Mouse (Mus musculus) forebrain, embryonic 10.5 days (tissue): ENCODE data around the gene Fam129b. TPM values are rescaled to one million over a fixed set of nuclear protein-coding genes. Genes with fewer than 3 reads are reported as not detected.

Source experiments
- DNase-seq: peaks from one replicate; pipeline ENCODE4 v3.0.0-alpha.2; 2017; ENCODE audit warnings: low spot score; ENCODE audit errors: extremely low spot score
- H3K27ac ChIP-seq: fragments of 300-500 bp; sonication (generic); 2 replicates; pipeline ENCODE4 v1.5.1; 2016; ENCODE audit warnings: mild to moderate bottlenecking
- H3K27me3 ChIP-seq: fragments of 300-500 bp; sonication (generic); 2 replicates; pipeline ENCODE4 v1.6.1; 2016; ENCODE audit warnings: mild to moderate bottlenecking; ENCODE audit not compliant: poor library complexity, severe bottlenecking
- H3K36me3 ChIP-seq: fragments of 300-500 bp; sonication (generic); replicated peaks from 2 replicates; pipeline ENCODE4 v1.6.1; 2016; ENCODE audit warnings: mild to moderate bottlenecking, moderate library complexity
- H3K4me1 ChIP-seq: fragments of 300-500 bp; sonication (generic); 2 replicates; pipeline ENCODE4 v1.6.1; 2016
- H3K4me3 ChIP-seq: fragments of 300-500 bp; sonication (generic); 2 replicates; pipeline ENCODE4 v1.5.1; 2016; ENCODE audit warnings: mild to moderate bottlenecking, moderate library complexity
- H3K9me3 ChIP-seq: fragments of 300-500 bp; sonication (generic); 2 replicates; pipeline ENCODE4 v1.6.1; 2016; ENCODE audit warnings: mild to moderate bottlenecking, moderate library complexity
- WGBS: fragments of 180-500 bp; shearing (Covaris S2); methylation state at CpG from one replicate; pipeline ENCODE4 v1.1.7; 2016; 5-methylcytosine and 5-hydroxymethylcytosine counted together
- polyA plus RNA-seq: library from polyadenylated mRNA; unstranded; fragments of >200 nt; fragmentation: Nextera tagmentation; extraction: Ambion mirVana; gene quantifications from 2 replicates; pipeline ENCODE4 v1.2.1, GENCODE M21; 2016

The Fam129b gene
- polyA plus RNA-seq, 1 experiment from 2014 or later, result 25.3 TPM

DNA sequence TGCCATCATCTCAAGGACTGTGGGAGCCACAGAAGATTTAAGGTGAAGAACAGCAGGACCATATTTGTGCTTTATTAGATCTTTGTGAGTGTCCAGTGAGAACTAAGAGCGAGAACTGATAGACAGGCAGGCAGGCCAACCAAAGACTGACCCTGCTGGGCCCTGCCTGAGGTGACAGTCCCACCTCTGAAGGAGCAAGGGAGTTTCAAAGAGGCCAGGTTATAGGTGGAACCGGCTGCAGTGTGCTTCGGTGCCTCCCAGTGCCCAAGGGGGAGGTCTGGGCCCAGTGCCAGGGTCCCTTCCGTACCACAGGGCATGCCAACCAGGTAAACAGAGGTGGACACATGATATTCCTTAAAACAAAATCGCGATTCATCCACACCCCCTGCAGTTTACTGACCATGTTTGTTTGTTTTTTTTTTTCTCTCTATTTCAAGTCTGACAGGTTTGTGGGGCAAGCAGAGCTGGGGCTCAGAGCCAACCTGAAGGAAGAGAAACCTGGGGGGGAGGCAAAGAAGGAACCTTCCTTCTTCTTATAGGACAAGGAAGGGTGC lies 6.1 kb upstream of the Fam129b start:
- Histone ChIP-seq H3K36me3 (no peaks in the 10 kb centered on the region), H3K4me1 (peaks cover 17% of the 10 kb centered on the region), H3K9me3 (no peaks in the 10 kb centered on the region), H3K27ac (no peak overlapping the region), H3K4me3 (no peak overlapping the region), H3K27me3 (no peaks in the 10 kb centered on the region)
- no peak for DNase-seq
- 69% methylated on average over 6 of the region's 6 CpGs for WGBS

- WGBS, result 58% methylated on average over 7 of the region's 8 CpGs
- Histone ChIP-seq H3K4me1 (peaks cover 24% of the 10 kb centered on the region), H3K27ac (no peak overlapping the region), H3K27me3 (no peaks in the 10 kb centered on the region), H3K36me3 (no peaks in the 10 kb centered on the region), H3K9me3 (no peaks in the 10 kb centered on the region), H3K4me3 (no peak overlapping the region)
- no peak for DNase-seq
Measured at GRCm38 (mm10) chr2:32870275-32871100, 5.4 kb upstream of the Fam129b start.

DNA sequence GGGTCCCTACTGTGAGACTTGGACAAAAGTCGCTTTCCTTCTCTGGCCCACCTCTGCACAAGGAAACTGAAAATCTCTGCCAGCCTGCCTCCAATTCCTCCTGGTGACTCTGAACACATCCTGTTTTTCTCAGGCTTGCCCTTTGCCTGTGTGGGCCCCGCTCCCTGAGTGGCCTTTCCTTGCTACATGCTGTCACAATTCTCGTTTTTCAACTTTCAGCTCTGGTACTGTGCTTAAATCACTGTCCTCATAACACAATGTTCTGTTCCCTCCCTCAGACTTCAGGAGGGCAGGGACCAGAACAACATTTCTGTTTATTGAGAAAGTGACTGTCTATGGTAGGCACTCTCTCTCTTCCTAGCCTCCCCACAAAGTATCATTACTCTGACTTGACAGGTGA lies 1.8 kb upstream of the Fam129b start:
- no peak for DNase-seq
- Histone ChIP-seq H3K27ac (0 out of 2 replicates have a peak overlapping the region, but pooled peaks have one; percentile 4), H3K9me3 (no peaks in the 10 kb centered on the region), H3K4me3 (no peak overlapping the region), H3K36me3 (no peaks in the 10 kb centered on the region), H3K27me3 (peaks cover 13% of the 10 kb centered on the region), H3K4me1 (peaks cover 59% of the 10 kb centered on the region)
- 81% methylated on average over 3 of the region's 3 CpGs for WGBS

DNA sequence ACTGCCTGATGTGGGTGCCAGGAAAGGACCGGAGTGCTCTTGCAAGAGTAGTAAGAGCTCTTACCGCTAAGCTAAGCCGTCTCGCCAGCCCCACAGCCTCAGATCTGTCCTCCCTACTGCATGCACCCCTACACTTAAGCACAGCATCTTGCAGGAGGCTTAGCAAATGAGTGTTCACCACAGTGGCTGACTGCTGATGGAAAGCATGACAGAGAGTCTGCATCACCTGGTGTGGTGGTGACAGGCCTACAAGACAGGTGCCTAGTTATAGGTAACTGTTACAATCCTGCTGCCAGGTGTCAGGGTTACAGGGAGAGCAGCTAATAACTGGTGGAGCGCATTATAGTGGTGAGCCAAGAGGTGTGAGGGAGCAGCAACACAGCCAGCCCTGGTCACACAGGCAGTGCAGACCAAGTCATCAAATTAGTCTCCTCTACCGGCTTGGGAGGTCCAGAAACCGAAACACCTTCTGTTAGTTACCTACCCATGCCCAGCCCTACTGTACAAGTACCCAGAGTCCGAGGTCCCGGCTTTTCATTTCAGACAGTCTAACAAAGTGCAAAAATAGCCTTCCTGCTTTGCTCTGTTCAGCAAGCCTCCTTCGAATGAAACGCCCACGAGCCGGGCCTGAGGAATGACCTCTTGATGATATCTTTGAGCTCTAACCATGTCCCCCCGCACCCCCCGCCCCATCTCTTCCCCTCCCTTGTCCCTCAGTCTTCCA lies 801 bp upstream of the Fam129b start:
- DNase-seq, result no peak
- Histone ChIP-seq H3K4me3 (peak overlapping the region; percentile 83), H3K36me3 (no peaks in the 10 kb centered on the region), H3K27ac (peak overlapping the region; percentile 98), H3K4me1 (peaks cover 69% of the 10 kb centered on the region), H3K9me3 (no peaks in the 10 kb centered on the region), H3K27me3 (peaks cover 13% of the 10 kb centered on the region)
- 17% methylated on average over 15 of the region's 15 CpGs for WGBS

DNA sequence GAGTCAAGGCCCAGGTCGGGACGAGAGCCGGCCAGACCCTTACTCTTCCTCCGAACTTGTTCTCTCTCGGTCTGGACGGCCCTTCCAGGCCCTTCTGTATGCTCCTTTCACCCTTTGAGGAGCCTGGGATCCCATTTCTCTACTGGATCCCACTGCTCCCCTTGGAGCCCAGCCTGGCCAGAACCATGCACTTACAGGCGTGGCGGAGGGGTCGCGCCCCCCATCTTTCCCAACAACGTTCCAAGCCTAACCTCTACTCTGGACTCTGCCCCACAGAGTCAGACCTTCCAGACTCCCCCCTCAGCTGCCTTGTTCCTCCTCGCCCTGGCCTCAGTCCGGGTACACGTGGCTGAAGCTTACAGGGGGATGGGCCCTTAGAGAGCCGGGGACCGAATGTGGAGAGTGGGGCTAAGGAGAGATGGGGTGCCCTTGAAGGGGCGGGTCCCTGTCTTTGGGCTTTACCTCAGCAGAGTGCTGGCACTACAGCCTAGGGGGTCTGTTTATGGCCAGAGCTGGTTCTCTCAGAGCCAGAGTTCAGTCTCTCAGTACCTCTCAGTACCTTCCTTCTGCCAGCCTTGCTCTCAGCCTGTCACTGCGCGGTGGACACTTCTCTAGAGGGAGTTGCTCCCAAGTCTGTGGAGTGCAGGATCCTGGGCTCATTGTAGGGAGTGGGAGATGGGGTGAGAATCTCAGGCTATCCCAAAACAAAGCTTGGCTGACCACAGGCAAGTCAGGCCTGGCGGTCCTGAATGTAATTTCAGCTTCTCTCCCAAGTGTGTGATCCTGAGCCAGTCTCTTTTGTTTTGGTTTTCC lies 782 bp downstream of the Fam129b start:
- no peaks in the 10 kb centered on the region for H3K9me3 ChIP-seq
- peaks cover 82% of the 10 kb centered on the region for H3K4me1 ChIP-seq
- 2% methylated on average over 20 of the region's 20 CpGs for WGBS
- H3K4me3 ChIP-seq, result peak overlapping the region; percentile 83
- H3K27me3 ChIP-seq, result peaks cover 13% of the 10 kb centered on the region
- DNase-seq, result peak; percentile 47
- peak overlapping the region; percentile 98 for H3K27ac ChIP-seq
- no peaks in the 10 kb centered on the region for H3K36me3 ChIP-seq

- Histone ChIP-seq H3K4me1 (peaks cover 88% of the 10 kb centered on the region), H3K27ac (peak overlapping the region; percentile 98; the same call in 1 of the 2 replicates), H3K4me3 (peak overlapping the region; percentile 83), H3K27me3 (peaks cover 13% of the 10 kb centered on the region), H3K9me3 (no peaks in the 10 kb centered on the region), H3K36me3 (no peaks in the 10 kb centered on the region)
- DNase-seq, result no peak
- 28% methylated on average over 5 of the region's 5 CpGs for WGBS
Measured at GRCm38 (mm10) chr2:32877303-32877702, 1.4 kb downstream of the Fam129b start.

DNA sequence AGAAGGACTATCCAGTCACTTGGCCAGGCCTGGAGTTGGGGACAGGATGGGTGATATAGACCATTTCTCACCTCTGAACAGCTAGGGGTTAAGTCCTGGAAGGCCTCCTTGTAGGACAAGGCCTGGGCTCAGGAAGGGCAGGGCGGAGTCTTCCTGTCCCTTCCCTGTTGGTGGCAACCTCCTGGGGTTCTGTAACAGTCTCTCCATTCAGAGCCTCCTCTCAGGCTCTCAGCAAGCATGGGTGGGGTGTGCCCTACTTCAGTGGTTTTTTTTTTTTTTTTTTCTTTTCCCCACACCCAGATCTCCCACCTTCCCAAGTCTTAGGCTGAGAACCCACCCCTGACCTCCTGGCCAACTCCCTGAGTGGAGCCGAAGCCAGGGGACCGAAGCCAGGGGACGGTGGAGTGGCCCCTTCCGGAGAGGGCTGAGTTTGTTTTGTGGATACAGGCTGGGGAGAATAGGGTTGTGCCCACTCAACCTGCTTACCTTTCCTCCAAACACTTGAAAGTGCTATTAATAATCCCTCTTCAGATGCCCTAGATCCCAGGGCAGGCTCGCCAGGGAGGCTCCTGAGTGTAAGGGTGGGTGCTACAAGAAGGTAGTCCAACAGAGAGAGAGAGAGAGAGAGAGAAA lies 2.0 kb downstream of the Fam129b start:
- WGBS, result 52% methylated on average over 6 of the region's 6 CpGs
- H3K27ac ChIP-seq, result 0 out of 2 replicates have a peak overlapping the region, but pooled peaks have one; percentile 98
- no peaks in the 10 kb centered on the region for H3K36me3 ChIP-seq
- no peaks in the 10 kb centered on the region for H3K9me3 ChIP-seq
- peaks cover 94% of the 10 kb centered on the region for H3K4me1 ChIP-seq
- DNase-seq, result no peak
- H3K27me3 ChIP-seq, result peaks cover 13% of the 10 kb centered on the region
- peak overlapping the region; percentile 83 for H3K4me3 ChIP-seq

DNA sequence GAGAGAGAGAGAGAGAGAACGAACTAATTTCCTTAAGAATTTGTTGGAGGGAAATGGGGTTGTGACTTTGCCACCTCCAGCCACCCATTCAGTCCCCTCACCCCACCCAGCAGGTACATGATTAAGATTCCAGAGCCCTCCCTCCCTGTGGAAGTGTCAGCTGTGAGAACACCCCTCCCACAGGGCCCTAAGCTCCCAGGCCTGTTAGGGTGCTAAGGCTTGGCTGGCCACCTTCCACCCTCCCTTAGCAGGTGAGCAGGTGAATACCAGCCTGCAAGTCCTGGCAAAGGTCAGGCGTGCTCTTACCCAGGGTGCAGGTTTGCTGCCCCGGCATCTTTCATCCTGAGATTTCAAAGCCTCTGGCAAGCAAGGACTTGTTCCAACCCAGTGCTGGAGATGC lies 2.5 kb downstream of the Fam129b start:
- DNase-seq, result no peak
- no peaks in the 10 kb centered on the region for H3K36me3 ChIP-seq
- H3K4me3 ChIP-seq, result peak overlapping the region; percentile 83; the same call in 1 of the 2 replicates
- H3K9me3 ChIP-seq, result no peaks in the 10 kb centered on the region
- H3K27ac ChIP-seq, result no peak overlapping the region
- H3K4me1 ChIP-seq, result peaks cover 95% of the 10 kb centered on the region
- H3K27me3 ChIP-seq, result peaks cover 13% of the 10 kb centered on the region
- WGBS, result 67% methylated on average over 3 of the region's 3 CpGs

DNA sequence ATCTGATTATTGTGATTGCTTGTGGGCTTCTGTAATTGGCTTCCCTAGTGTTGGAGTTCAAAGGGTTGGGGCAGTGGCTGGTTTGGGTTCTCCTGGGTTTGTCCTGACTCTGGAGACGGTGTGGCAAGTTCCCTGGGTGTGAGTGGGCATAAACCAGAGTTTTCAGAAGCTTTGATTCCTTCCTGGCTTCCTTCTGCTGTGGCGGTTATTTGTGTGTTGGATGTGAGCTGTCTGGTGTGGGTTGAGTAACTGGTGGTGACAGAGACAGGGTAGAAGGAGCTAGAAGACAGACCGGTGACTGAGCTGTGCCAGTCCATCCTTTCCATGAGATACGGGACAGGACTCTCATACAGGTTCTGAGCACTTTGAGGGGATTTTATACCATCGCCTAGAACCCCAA lies 3.7 kb downstream of the Fam129b start:
- Histone ChIP-seq H3K9me3 (no peaks in the 10 kb centered on the region), H3K27ac (peak overlapping the region; percentile 30; the same call in 1 of the 2 replicates), H3K27me3 (peaks cover 13% of the 10 kb centered on the region), H3K4me3 (no peak overlapping the region), H3K36me3 (no peaks in the 10 kb centered on the region), H3K4me1 (peaks cover 95% of the 10 kb centered on the region)
- DNase-seq, result no peak
- WGBS, result 84% methylated on average over 5 of the region's 5 CpGs

GRCm38 (mm10) chr2:32881054-32881453 lies 5.1 kb downstream of the Fam129b start:
- no peak for DNase-seq
- Histone ChIP-seq H3K4me3 (no peak overlapping the region), H3K36me3 (no peaks in the 10 kb centered on the region), H3K9me3 (no peaks in the 10 kb centered on the region), H3K27me3 (peaks cover 13% of the 10 kb centered on the region), H3K4me1 (peaks cover 88% of the 10 kb centered on the region), H3K27ac (peak overlapping the region; percentile 78)
- WGBS, result 16% methylated on average over 6 of the region's 6 CpGs

DNA sequence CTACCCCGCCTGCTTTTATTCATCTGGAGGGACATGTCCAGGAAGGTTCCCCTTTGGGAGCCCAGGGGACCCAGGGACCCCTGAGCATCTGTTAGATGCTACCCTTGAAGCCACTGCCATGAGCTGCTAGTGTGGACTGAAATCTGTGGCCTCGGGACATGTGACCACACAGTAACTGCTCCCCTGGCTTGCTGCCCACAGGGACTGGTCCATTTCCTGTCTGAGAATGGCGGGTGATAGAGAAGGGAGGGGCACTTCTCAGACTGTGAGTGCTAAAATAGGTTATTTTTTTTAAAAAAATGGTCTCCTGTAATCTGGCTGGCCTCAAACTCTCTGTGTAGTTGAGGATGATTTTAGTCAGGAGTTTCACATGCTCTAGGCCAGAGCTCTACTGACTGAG lies 5.8 kb downstream of the Fam129b start:
- Histone ChIP-seq H3K27me3 (peaks cover 10% of the 10 kb centered on the region), H3K27ac (peak overlapping the region; percentile 78), H3K4me3 (no peak overlapping the region), H3K9me3 (no peaks in the 10 kb centered on the region), H3K36me3 (no peaks in the 10 kb centered on the region), H3K4me1 (peaks cover 82% of the 10 kb centered on the region)
- 40% methylated on average over 3 of the region's 3 CpGs for WGBS
- DNase-seq, result no peak
